Mouse (Mus musculus): ENCODE data around the gene Gsdma2. TPM values are rescaled to one million over a fixed set of nuclear protein-coding genes. Genes with fewer than 3 reads are reported as not detected.

Gene Gsdma2
- total RNA-seq, 1 experiment = not detected

GRCm38 (mm10) chr11:98682811-98683210, 36.3 kb downstream of the Gsdma2 start:
- peaks cover 27% of the 10 kb centered on the region for H3K36me3 ChIP-seq (ENCODE audit: control insufficient read depth, insufficient read depth, low read length, poor library complexity, severe bottlenecking)
- in situ Hi-C loops (cut with MboI; ENCODE audit: low sequenced_read_pairs in 2 of 2, unreplicated experiment in 2 of 2) = no loop called here
- no peaks in the 10 kb centered on the region for H3K9me3 ChIP-seq (ENCODE audit: control insufficient read depth, insufficient read depth, low read depth, low read length)
- peak overlapping the region; percentile 89 for H3K27ac ChIP-seq (ENCODE audit: insufficient read depth, low read depth, low read length, poor library complexity, severe bottlenecking)
- peak overlapping the region; percentile 99 for H3K9ac ChIP-seq (ENCODE audit: insufficient read depth, low read depth, low read length, poor library complexity, severe bottlenecking)
- DNase-seq (ENCODE audit: low read depth, low spot score) = no peak
- H3K4me1 ChIP-seq (ENCODE audit: control insufficient read depth in 2 of 2, insufficient read depth in 2 of 2, low read length in 2 of 2, poor library complexity in 1 of 2) = peaks cover 9 to 12% of the 10 kb centered on the region in 2 experiments
- TF ChIP-seq ZNF384 (IDR thresholded peaks at IDR 0.05; ENCODE audit: low read depth, low read length) = no peak
- TF ChIP-seq HCFC1 (IDR thresholded peaks at IDR 0.05; ENCODE audit: borderline replicate concordance, insufficient read depth, low read length) = no peak
- no peak for TF ChIP-seq MAFK (IDR thresholded peaks at IDR 0.05; ENCODE audit: insufficient read depth, low read depth, low read length)
- TF ChIP-seq CHD2 (IDR thresholded peaks at IDR 0.05; ENCODE audit: low read depth, low read length) = no peak
- peak overlapping the region; percentile 91 to 100 for H3K4me3 ChIP-seq (ENCODE audit: insufficient read depth in 1 of 2, low read depth in 1 of 2, low read length in 2 of 2, poor library complexity in 1 of 2, severe bottlenecking in 1 of 2)

- TF ChIP-seq ZC3H11A (IDR thresholded peaks at IDR 0.05; ENCODE audit: borderline replicate concordance, low read depth, low read length) = no peak
- TF ChIP-seq HCFC1 (IDR thresholded peaks at IDR 0.05; ENCODE audit: borderline replicate concordance, insufficient read depth, low read length) = no peak
- no peak for TF ChIP-seq MAFK (IDR thresholded peaks at IDR 0.05; ENCODE audit: insufficient read depth, low read depth, low read length)
- TF ChIP-seq ZNF384 (IDR thresholded peaks at IDR 0.05; ENCODE audit: low read depth, low read length) = no peak
- no peak for TF ChIP-seq CHD2 (IDR thresholded peaks at IDR 0.05; ENCODE audit: low read depth, low read length)
- H3K36me3 ChIP-seq (ENCODE audit: control insufficient read depth, insufficient read depth, low read length, poor library complexity, severe bottlenecking) = peaks cover 47% of the 10 kb centered on the region
- H3K27ac ChIP-seq (ENCODE audit: insufficient read depth, low read depth, low read length, poor library complexity, severe bottlenecking) = no peak overlapping the region
- H3K9ac ChIP-seq (ENCODE audit: insufficient read depth, low read depth, low read length, poor library complexity, severe bottlenecking) = no peak overlapping the region
- no peak overlapping the region for H3K4me3 ChIP-seq (ENCODE audit: insufficient read depth in 1 of 2, low read depth in 1 of 2, low read length in 2 of 2, poor library complexity in 1 of 2, severe bottlenecking in 1 of 2)
- peaks cover 5 to 6% of the 10 kb centered on the region in 2 experiments; a peak in 3 of 4 replicates for H3K4me1 ChIP-seq (ENCODE audit: control insufficient read depth in 2 of 2, insufficient read depth in 2 of 2, low read length in 2 of 2, poor library complexity in 1 of 2)
- H3K9me3 ChIP-seq (ENCODE audit: control insufficient read depth, insufficient read depth, low read depth, low read length) = no peaks in the 10 kb centered on the region
- no peak for DNase-seq (ENCODE audit: low read depth, low spot score)
- in situ Hi-C loops (cut with MboI; ENCODE audit: low sequenced_read_pairs in 2 of 2, unreplicated experiment in 2 of 2) = no loop called here
These were observed 39.1 kb downstream of the Gsdma2 start for GRCm38 (mm10) chr11:98685642-98686041.

- in situ Hi-C loops (cut with MboI; ENCODE audit: low sequenced_read_pairs in 2 of 2, unreplicated experiment in 2 of 2) = no loop called here
- H3K36me3 ChIP-seq (ENCODE audit: control insufficient read depth, insufficient read depth, low read length, poor library complexity, severe bottlenecking) = peaks cover 61% of the 10 kb centered on the region
These were observed 40.4 kb downstream of the Gsdma2 start for GRCm38 (mm10) chr11:98686976-98687375.

GRCm38 (mm10) chr11:98688009-98688408, 41.5 kb downstream of the Gsdma2 start:
- Histone ChIP-seq H3K27ac (ENCODE audit: insufficient read depth, low read depth, low read length, poor library complexity, severe bottlenecking) (no peak overlapping the region), H3K9me3 (ENCODE audit: control insufficient read depth, insufficient read depth, low read depth, low read length) (no peaks in the 10 kb centered on the region), H3K9ac (ENCODE audit: insufficient read depth, low read depth, low read length, poor library complexity, severe bottlenecking) (no peak overlapping the region), H3K4me3 (ENCODE audit: insufficient read depth in 1 of 2, low read depth in 1 of 2, low read length in 2 of 2, poor library complexity in 1 of 2, severe bottlenecking in 1 of 2) (no peak overlapping the region), H3K36me3 (ENCODE audit: control insufficient read depth, insufficient read depth, low read length, poor library complexity, severe bottlenecking) (peaks cover 65% of the 10 kb centered on the region), H3K4me1 (ENCODE audit: control insufficient read depth in 2 of 2, insufficient read depth in 2 of 2, low read length in 2 of 2, poor library complexity in 1 of 2) (peaks cover 2 to 3% of the 10 kb centered on the region in 2 experiments; a peak in 1 of 4 replicates)
- no peak for TF ChIP-seq HCFC1 (IDR thresholded peaks at IDR 0.05; ENCODE audit: borderline replicate concordance, insufficient read depth, low read length)
- TF ChIP-seq CHD2 (IDR thresholded peaks at IDR 0.05; ENCODE audit: low read depth, low read length) = no peak
- TF ChIP-seq ZC3H11A (IDR thresholded peaks at IDR 0.05; ENCODE audit: borderline replicate concordance, low read depth, low read length) = no peak
- no peak for TF ChIP-seq ZNF384 (IDR thresholded peaks at IDR 0.05; ENCODE audit: low read depth, low read length)
- in situ Hi-C loops (cut with MboI; ENCODE audit: low sequenced_read_pairs in 2 of 2, unreplicated experiment in 2 of 2) = no loop called here
- no peak for DNase-seq (ENCODE audit: low read depth, low spot score)

More at GRCm38 (mm10) chr11:98686976-98687375, 40.4 kb downstream of the Gsdma2 start:
- H3K4me3 ChIP-seq (ENCODE audit: insufficient read depth in 1 of 2, low read depth in 1 of 2, low read length in 2 of 2, poor library complexity in 1 of 2, severe bottlenecking in 1 of 2) = no peak overlapping the region
- H3K4me1 ChIP-seq (ENCODE audit: control insufficient read depth in 2 of 2, insufficient read depth in 2 of 2, low read length in 2 of 2, poor library complexity in 1 of 2) = peaks cover 2 to 3% of the 10 kb centered on the region in 2 experiments; a peak in 1 of 4 replicates
- no peak overlapping the region for H3K9ac ChIP-seq (ENCODE audit: insufficient read depth, low read depth, low read length, poor library complexity, severe bottlenecking)
- no peaks in the 10 kb centered on the region for H3K9me3 ChIP-seq (ENCODE audit: control insufficient read depth, insufficient read depth, low read depth, low read length)
- no peak overlapping the region for H3K27ac ChIP-seq (ENCODE audit: insufficient read depth, low read depth, low read length, poor library complexity, severe bottlenecking)
- TF ChIP-seq MAFK (IDR thresholded peaks at IDR 0.05; ENCODE audit: insufficient read depth, low read depth, low read length) = no peak
- DNase-seq (ENCODE audit: low read depth, low spot score) = no peak

GRCm38 (mm10) chr11:98693201-98693600, 46.6 kb downstream of the Gsdma2 start:
- Histone ChIP-seq H3K36me3 (ENCODE audit: control insufficient read depth, insufficient read depth, low read length, poor library complexity, severe bottlenecking) (peaks cover 65% of the 10 kb centered on the region), H3K4me1 (ENCODE audit: control insufficient read depth in 2 of 2, insufficient read depth in 2 of 2, low read length in 2 of 2, poor library complexity in 1 of 2) (peaks cover 4 to 9% of the 10 kb centered on the region in 2 experiments; a peak in 1 of 4 replicates), H3K9ac (ENCODE audit: insufficient read depth, low read depth, low read length, poor library complexity, severe bottlenecking) (no peak overlapping the region), H3K4me3 (ENCODE audit: insufficient read depth in 1 of 2, low read depth in 1 of 2, low read length in 2 of 2, poor library complexity in 1 of 2, severe bottlenecking in 1 of 2) (no peak overlapping the region), H3K9me3 (ENCODE audit: control insufficient read depth, insufficient read depth, low read depth, low read length) (no peaks in the 10 kb centered on the region), H3K27ac (ENCODE audit: insufficient read depth, low read depth, low read length, poor library complexity, severe bottlenecking) (no peak overlapping the region)
- TF ChIP-seq ZNF384 (IDR thresholded peaks at IDR 0.05; ENCODE audit: low read depth, low read length) (no peak), CHD2 (IDR thresholded peaks at IDR 0.05; ENCODE audit: low read depth, low read length) (no peak), HCFC1 (IDR thresholded peaks at IDR 0.05; ENCODE audit: borderline replicate concordance, insufficient read depth, low read length) (no peak), ZC3H11A (IDR thresholded peaks at IDR 0.05; ENCODE audit: borderline replicate concordance, low read depth, low read length) (no peak), MAFK (IDR thresholded peaks at IDR 0.05; ENCODE audit: insufficient read depth, low read depth, low read length) (no peak)
- in situ Hi-C loops (cut with MboI; ENCODE audit: low sequenced_read_pairs in 2 of 2, unreplicated experiment in 2 of 2) = no loop called here
- DNase-seq (ENCODE audit: low read depth, low spot score) = no peak
